Mouse (Mus musculus): ENCODE results near the gene Calm4.

DNA sequence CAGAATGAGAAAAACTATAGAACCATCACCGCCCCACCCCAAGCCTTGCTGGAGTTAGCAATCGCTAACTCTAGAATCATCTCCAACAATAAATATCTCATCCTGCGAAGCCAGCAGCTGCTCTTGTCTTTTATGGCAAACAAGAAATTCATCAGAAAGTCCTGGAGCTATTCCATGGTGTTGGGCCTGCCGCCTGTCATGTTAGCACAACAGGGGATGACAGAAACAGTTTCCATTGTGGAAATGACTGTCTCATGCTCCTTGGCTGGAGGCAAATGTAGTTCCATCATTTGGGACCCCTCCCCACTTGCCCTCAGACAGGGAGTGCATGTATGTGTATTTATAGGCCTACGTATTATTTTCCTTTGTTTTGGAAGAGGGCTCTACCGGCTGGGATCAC lies 38.9 kb downstream of the Calm4 start:
- TF ChIP-seq POLR2A (IDR thresholded peaks at IDR 0.05; ENCODE audit: extremely low read depth, insufficient read depth, low read length), result no peak
- no peak for TF ChIP-seq CTCF (IDR thresholded peaks at IDR 0.05; ENCODE audit: low read depth, low read length)

Data from liver, adult 2 months (tissue).